Mouse (Mus musculus) urinary bladder, postnatal 4 days (tissue): ENCODE data around the gene Syn3.
A peak's percentile ranks its signal among the peaks of the same experiment; 100 is the strongest.

Source experiments
- DNase-seq, 2 experiments: peaks; one replicate each; pipeline ENCODE4 v3.0.0; 2021 to 2022; ENCODE audit warnings: low spot score in 2 of 2

The Syn3 gene

DNA sequence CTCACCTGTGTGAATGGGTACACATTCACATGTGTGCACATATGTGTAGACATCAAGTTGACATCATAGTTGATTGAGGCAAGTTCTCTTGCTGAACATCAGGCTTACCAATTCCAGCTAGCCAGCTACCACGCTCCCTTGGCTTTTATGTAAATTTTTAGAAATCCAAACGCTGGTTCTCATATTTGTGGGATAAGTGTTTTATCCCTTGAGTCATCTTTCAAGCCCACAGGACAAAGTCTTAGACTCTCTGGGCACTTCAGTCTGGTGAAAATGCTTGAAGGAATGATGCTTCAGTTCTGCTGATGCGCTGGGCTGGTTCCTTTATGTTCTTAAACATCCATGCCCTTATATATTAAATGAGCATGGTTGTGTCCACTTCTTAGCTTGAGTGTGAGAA lies 279.7 kb downstream of the Syn3 start:
- DNase-seq, result no peak

DNA sequence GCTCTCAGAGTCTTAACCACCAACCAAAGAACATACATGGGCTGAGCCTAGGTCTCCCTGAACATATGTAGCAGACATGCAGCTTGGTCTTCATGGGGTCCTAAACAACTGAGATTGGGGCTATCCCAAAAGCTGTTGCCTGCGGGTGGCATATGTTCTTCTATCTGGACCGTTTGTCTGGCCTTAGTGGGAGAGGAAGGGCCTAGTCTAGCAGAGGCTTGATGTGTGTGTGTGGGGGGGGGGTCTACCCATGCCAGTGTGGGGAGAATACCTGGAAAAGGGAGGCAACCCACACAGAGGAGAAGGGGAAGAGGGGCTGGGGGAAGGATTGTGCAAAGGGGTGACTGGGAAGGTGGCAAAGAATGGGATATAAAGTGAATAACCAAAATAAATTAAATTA lies 281.9 kb downstream of the Syn3 start:
- DNase-seq, result no peak

DNA sequence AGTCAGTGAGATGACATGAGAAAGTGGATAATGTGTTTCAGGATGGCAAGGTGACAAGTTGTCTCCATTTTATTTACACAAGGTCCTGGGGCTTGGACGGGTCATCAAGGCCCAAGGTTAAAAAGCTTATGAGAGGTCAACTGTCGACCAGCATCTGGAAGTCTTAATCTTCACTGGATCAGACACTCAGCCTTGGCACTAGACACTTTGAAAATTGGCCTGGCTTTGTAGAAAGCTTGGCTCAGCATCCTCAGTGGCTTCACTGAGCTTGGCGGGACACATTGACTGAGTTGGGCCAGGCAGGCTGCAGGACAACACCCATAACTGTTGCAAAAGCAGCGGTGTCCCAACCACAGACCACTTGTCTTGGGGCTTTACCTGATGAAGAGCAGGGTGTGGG lies 286.6 kb downstream of the Syn3 start:
- DNase-seq, result no peak

DNA sequence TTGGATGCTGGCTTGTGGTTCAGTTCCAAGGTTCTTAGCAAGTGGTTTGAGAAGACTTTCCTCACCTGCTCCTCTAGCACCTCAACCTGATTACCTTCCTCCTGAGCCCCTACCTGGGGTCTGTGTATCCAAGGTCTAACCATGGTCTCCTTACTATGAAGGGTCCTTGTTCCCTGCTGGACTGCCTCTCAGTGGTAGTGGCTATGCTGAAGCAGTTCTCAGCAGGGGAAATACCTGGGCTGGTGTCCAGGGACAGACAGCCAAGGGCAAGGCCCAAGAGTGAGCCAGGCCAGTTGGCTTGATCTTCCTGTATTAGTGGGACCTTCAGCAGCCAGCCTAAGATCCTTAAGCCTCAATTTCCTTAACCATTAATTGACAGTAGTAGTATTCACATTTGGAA lies 294.8 kb downstream of the Syn3 start:
- DNase-seq, result peak in 1 of 2 experiments; percentile 30

DNA sequence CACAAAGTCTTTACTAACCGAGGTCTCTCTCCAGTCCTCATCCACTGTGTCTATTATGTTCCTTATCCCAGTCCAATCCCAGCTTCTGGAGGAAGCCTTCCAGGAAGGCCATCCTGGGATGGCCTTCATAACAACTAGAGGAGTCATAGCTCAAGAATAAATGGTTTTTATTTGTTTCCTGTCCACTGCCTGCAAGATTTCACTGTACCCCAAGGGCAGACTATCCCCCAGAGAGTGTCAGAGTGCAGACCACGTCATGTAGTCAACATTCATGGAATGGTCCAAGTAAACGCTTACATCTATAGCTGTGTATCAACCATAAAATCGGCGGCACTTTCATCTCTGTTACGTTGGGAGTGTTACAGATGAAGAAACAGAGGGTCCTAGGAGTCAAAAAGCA lies 295.5 kb downstream of the Syn3 start:
- no peak for DNase-seq

DNA sequence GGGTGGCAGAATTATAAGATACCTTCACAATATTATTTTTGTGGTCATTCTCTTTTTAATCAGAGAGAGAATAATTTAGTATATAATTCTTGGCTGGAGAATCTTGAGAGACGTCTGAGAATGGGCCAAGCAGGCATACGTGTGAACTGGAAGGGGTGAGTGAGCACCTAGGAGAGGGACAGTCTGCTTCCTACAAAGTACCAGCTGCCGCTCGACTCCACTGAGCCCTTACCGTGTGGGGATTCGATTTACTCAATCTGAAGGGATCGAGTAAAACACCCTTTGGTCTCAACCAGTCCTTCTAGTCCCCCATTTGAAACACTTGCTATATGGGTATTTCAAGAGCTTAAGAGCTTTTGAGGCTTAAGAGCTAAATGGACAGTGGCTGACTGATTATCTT lies 296.9 kb downstream of the Syn3 start:
- no peak for DNase-seq

DNA sequence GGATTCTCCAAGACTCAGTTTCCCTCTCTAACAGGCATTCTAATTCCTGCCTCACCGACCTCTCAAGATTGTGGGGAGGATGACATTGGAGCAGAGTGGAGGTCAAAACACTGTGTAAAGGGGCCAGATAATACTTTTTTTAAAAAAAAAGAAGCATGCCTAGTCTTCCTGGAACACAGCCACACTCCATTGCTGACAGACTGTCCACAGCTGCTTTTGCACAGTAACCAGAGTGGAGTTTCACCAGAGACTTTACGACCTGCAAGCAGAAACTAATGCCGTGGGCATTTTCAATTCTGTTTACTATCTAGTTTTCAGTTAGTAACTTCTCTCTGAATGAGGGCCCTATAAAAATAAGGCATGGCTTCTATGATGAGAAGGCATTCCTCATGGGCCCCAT lies 297.7 kb downstream of the Syn3 start:
- DNase-seq, result no peak

DNA sequence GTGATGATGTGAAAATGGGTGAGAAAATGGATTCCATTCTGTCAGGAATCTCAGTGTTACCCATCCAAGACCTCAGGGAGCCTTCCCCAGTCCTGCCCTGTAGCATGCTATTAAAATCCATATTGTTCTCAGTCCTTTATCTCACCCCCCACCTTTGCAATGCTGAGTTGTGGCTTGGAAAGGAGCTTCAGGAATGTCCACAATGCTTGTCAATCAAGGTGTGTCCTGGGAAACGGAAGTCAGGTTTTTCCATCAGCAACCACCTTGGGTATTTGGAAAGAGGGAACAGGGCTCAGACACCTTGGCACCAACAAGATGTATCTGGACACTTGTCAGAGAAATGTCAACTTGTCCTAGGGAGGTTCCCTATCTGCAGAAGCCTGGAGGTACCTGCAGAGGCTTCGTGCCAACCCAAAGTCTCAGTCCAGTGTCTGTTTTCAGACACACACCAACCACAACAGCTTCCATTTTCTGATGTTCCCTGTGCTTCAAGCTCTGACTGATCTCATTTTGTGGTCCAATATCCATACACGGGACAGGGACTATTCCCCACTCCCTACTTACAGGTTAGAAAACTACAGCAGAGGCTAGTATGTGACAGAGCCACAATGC lies 302.2 kb downstream of the Syn3 start:
- no peak for DNase-seq

DNA sequence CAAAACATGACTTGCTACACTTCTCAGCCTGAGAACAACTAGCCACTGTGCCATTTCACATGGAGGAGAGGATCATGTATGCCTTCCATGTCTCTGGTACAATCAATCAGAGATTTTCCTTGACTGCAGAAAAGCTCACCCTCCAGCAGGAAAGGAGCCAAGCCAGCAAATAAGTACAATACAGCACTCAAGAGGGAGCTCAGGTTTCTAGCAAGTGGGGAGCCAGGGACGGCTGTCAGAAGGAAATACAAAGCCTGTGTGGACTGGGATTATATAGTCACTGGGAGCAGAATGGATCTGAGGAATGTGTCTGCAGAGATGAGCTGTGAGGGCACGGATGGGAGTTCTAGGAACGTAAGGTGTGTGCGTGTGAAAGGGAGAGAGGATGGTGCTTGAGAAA lies 304.0 kb downstream of the Syn3 start:
- DNase-seq, result no peak

DNA sequence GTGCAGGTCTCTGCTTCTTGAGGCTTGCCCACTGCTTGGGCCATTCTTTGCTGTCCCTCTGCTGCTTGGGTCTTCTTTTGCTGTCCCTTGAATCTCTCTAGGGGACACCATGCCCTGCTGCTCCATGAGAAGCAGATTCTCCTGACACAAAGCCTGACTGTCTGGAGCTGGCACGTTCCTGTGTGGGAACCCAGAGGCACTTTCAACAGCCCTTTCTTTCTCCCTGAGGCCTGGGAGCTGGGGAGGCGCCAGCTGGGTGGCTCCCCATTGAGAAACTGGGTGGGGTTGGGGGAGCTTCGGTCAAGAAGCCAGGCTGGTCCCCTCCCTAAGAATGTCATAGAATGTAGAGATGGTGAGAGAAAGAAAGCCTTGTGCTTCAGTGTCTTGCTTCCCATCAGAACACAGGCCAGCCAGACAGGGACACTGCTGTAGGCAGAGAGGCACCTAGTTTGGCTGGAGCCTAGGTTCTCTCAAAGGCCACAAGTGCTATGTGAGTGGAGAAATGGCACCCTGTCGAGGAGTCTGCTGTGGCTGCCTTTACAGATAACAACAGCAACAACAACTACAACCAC lies 304.7 kb downstream of the Syn3 start:
- DNase-seq, result peak in 1 of 2 experiments; percentile 24

DNA sequence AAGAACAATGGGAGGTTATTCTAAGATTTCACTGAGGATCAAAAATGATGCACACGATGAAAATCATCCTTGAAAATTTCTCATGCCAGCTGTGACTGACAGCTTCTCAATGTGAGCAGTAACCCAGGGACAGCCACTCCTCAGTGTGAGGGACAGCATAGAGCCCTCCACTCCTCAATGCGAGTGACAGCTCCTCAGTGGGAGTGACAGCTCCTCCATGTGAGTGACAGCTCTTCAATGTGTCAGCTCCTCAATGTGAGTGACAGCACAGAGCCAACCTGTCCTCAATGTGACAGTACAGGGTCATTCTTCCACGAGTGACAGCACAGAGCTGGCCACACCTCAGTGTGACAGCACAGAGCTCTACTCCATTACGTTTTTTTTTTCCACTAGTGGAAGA lies 310.1 kb downstream of the Syn3 start:
- DNase-seq, result no peak

DNA sequence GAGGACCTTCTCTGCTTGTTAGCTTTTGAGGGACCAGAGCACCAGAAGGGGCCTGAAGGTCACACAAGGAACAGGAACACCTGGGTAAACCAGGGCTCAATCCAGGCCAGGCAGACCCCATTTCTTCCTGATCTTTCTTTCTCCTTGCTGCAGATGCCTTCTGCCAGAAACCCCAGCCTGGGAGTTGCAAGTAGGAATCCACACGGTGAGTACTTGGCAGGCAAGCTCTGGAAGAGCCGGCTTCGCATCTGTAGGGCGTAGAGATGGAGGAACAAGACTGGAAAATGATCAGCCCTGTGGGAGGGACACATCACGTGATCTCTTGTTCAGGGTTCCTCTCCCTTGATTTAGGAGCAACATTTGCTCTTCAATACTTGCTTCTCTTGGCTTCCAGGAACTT lies 310.8 kb downstream of the Syn3 start:
- no peak for DNase-seq

DNA sequence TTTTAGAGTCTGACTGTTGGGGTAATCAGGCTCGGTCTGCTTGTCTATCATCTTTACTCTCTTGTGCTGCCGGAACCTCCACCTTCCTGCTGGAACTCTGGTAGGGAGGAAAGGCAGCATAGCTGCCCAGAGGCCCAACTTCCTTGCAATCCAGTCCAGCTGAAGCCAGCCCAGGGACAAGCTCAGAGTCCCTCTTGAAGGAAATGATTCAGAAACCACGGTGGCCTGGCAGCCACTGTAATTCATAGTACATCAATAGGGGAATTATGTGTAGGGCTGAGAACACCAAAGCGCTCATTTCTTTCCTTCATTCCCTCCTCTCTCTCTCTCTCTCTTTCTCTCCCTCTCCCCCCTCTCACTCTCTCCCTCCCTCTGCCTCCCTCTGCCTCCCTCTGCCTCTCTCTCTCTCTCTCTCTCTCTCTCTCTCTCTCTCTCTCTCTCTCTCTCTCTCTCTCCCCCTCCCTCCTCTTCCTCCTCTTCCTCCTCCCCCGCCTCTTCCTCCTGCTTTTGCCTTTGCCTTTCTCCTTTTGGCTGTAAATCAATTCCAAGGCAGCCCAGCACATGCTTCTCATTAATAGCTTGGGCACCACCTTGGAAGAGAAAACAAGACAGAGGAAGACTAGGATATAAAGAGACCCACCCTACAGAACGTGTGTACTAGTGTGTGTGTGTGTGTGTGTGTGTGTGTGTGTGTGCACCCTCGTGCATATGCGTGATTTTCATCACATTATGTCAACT lies 315.4 kb downstream of the Syn3 start:
- no peak for DNase-seq

DNA sequence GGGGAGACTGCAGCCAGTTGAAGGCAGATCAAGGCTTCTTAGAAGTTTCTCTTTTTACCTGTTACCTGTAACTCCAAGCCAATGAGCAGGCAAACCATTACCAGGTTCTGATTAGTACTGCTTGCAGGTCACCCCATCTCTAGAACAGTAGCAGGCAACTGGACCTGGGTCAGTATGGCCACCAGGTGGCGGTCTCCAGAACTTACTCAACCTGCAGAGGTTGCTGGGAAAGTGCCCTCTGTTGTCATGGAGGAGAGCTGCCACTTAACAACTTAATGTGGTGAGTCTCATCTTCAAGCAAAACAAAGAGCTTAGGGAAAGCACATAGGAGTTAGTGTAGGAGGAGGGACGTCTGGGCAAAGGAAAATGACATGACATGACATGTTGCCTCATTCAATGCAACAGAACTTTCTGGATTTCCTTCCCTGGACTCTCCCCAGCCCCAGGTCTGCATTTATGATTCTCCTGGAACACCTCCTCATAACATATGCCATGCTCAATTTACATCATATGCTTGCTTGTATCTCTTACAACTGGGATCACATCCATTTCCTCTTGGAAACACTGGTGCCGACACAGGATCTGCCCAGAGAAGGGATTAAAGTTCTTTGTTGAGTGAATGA lies 316.4 kb downstream of the Syn3 start:
- peak in 1 of 2 experiments; percentile 66 for DNase-seq

DNA sequence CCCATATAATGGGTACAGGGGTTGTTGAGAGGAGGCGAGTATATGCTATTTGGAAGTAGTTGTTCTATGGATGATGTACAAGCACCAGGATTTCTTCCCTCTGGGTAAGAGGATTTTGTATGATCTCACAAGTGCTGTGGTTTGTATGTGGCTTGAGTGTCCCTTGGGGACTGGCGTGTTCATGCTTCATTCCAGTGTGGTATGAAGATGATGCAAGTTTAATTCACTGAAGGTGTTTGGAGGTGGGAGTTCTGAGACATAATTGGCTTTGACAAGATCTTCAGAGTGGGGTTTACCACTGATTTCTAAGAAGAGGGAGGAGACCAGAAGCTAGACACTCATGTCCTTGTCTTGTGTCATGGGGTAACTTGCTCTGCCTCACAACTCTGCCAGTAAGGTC lies 322.3 kb downstream of the Syn3 start:
- DNase-seq, result no peak

DNA sequence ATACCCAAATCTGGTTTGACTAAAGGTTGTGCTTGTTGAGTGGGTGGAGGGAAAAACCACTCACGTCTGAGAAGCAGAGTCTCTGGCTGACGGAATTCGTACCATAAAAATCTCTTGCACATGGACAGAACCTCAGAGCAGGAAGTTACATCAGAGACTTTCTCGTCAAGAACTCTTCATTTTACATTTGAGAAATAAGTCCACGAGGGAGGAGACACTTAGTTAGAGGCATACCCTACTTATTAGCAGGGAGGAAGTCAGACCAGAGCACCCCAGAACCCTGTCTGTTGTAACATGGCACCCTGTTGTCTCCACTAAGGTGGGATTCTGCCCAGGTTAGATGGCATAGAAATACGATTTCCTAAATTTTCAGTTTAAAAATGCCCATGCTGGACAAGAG lies 324.7 kb downstream of the Syn3 start:
- no peak for DNase-seq

DNA sequence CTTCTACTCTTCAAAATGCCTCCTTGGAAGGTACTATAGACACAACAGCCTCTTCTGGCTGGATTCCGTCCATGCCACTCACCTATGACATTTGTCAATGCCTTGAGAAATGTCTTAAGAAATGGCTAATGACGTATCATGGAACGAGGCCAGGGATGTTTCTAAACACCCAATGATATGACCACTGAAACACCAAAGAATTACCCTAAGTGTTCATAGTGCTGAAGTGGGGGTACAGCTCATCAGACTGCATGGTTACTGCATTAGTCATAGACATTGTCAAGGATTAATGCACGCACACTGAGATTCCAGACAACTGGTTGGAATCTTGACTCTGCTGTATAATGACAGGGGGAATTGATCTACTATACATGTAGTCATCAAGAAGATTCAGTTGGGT lies 325.4 kb downstream of the Syn3 start:
- DNase-seq, result no peak

DNA sequence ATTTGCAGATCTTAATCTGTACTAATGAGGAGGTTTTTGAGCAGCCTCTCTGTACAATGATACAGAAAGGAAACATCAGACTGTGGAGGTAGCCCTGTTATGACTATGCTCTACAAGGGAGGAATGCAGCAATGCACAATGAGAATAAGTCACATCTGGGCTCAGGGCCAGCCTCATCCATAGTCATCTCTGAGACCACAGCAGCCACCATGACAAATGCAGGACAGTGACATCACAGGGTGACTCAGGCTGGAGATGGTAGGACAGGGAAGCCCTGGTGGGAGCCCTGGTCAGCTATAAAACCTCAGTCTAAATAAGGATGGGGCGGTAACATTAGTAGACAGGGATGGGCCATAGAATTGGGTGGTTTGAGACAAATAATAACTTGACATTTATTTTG lies 327.4 kb downstream of the Syn3 start:
- no peak for DNase-seq

DNA sequence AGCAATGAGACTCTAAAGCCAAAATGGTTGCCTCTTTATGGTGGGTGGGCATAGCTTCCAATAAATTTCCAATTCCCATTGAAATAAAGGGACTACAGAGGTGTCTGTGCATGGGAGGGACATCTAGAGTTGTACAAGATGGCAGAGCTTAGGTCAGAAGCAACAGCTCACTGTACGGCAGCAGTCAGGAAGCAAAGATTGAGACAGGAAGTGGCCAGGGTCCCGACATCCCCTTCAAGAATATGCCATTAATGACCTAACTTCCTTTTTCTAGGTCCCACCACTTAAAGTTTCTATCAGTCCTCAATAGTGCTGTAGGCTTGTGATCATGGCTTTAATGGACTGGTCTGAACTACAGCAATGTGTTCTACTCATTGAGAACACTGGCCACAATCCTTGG lies 330.6 kb downstream of the Syn3 start:
- no peak for DNase-seq

DNA sequence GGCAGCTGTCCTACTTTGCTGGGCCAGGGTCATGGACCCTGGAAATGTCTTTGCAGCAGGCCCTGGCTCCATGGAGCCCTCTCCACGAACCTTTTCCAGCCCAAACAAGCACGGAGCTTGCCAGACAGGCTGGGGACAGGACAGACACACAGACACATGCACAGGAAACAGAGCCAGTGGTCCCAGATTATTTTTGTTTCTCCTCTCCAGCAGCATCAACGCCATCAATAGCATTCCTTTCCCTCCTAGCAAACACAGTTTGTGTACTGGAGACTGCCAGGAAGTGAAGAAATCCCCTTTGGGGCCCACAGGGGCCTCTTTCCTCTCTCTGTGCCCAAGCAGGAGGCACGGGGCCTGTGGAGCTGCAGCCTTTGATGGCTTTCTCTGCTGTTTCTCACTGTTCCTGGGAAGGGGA lies 331.8 kb downstream of the Syn3 start:
- no peak for DNase-seq

DNA sequence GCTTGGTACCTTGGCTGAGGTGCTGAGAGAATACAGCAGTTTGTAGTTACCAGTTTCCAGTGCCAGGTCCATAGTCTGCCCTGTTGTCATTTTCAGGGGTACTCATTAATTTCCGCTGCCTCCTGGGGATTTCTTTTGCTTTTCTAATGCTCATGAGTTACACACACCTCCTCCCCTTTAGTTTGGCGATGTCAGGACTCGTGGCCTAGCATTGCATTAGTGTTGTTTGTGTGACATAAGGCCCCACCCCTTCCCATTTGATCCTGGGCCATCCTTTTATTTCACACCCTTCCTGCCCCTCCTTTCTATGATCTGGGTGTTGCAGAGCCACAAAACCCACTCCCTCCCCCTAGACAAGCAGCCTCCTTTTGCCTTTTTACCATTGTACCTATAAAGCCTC lies 334.6 kb downstream of the Syn3 start:
- no peak for DNase-seq

DNA sequence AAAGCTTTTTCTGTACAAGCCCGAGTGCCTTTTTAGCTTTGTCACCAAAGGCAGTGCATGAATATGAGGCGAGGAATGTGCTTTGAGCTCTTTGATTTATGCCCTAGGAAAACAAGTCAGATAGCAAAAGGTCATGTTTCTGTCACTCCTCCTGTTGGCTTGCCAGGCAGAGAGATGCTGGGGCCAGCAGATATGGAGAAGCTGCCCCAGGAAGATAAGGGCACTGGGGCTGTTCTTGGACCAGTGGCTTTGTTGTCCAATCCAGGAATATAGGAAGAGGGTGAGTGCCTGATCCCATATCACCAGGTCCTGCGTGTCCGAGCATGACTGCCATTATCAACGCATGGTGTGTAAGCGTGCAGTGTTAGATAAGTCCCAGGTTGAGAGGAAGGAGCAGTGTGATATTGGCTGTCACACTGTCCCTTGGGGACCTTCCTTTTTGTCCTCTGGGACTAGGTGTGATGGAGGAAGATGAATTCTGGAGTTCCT lies 336.9 kb downstream of the Syn3 start:
- no peak for DNase-seq
